Mouse (Mus musculus) heart, postnatal 0 days (tissue): ENCODE data around the gene Myom3.

Source experiments
- CTCF ChIP-seq: IDR thresholded peaks from 2 replicates; pipeline ENCODE4 v1.5.1; 2016; ENCODE audit warnings: antibody characterized with exemption, control low read depth, low read depth
- EP300 ChIP-seq: IDR thresholded peaks from 2 replicates; pipeline ENCODE4 v1.6.1; 2016; ENCODE audit warnings: antibody characterized with exemption, low read depth

- TF ChIP-seq CTCF (no peak), EP300 (no peak)
Observed at GRCm38 (mm10) chr4:135781304-135781703, 21.8 kb downstream of the Myom3 start.
